Mouse (Mus musculus) testis, postnatal 14 days (tissue): ENCODE measurements at regions not wholly inside any gene's neighbourhood (a gene's known extent, or its start where the extent isn't known, plus 50 kb on each side); places are given as distances from the start of the nearest gene placed in this dataset.
A peak's percentile ranks its signal among the peaks of the same experiment; 100 is the strongest.

ENCODE experiments used
- DNase-seq: peaks from one replicate; pipeline ENCODE4 v3.0.0; 2021; ENCODE audit warnings: low spot score

- DNase-seq, result no peak
Measured at GRCm38 (mm10) chr4:148384251-148385230, 60.0 kb downstream of the Ubiad1 start.

- DNase-seq, result no peak
Measured at GRCm38 (mm10) chr4:148380562-148380961, 64.0 kb downstream of the Ubiad1 start.

- DNase-seq, result no peak
Measured at GRCm38 (mm10) chr4:148378491-148378890, 66.1 kb downstream of the Ubiad1 start.

- DNase-seq, result no peak
Measured at GRCm38 (mm10) chr4:148377368-148377767, 67.2 kb downstream of the Ubiad1 start.

- DNase-seq, result no peak
Measured at GRCm38 (mm10) chr4:148376439-148376838, 68.1 kb downstream of the Ubiad1 start.

GRCm38 (mm10) chr4:148371489-148371888, 73.1 kb downstream of the Ubiad1 start:
- no peak for DNase-seq

GRCm38 (mm10) chr4:148367671-148368070, 76.9 kb downstream of the Ubiad1 start:
- DNase-seq, result no peak

GRCm38 (mm10) chr4:148365804-148366203, 78.0 kb upstream of the Disp3 start:
- no peak for DNase-seq

- no peak for DNase-seq
Measured at GRCm38 (mm10) chr4:148363366-148364121, 75.8 kb upstream of the Disp3 start.

- no peak for DNase-seq
Measured at GRCm38 (mm10) chr4:148360931-148361330, 73.2 kb upstream of the Disp3 start.

GRCm38 (mm10) chr4:148358336-148358735, 70.6 kb upstream of the Disp3 start:
- no peak for DNase-seq

- DNase-seq, result no peak
Measured at GRCm38 (mm10) chr4:148357221-148357621, 69.5 kb upstream of the Disp3 start.

GRCm38 (mm10) chr4:148356654-148357053, 68.9 kb upstream of the Disp3 start:
- DNase-seq, result no peak

GRCm38 (mm10) chr4:148353969-148354368, 66.2 kb upstream of the Disp3 start:
- peak; percentile 27 for DNase-seq

- no peak for DNase-seq
Measured at GRCm38 (mm10) chr4:148352690-148353089, 64.9 kb upstream of the Disp3 start.

- no peak for DNase-seq
Measured at GRCm38 (mm10) chr4:148341531-148342157, 53.9 kb upstream of the Disp3 start.

GRCm38 (mm10) chr4:148340342-148340741, 52.6 kb upstream of the Disp3 start:
- DNase-seq, result no peak

- no peak for DNase-seq
Measured at GRCm38 (mm10) chr4:148337890-148338880, 50.4 kb upstream of the Disp3 start.
